Mouse (Mus musculus) spleen, postnatal 10 days (tissue): ENCODE data around the gene Metap2.
A peak's percentile ranks its signal among the peaks of the same experiment; 100 is the strongest.

Experiments used
- DNase-seq, 2 experiments: peaks; one replicate each; pipeline ENCODE4 v3.0.0; 2021 to 2022; ENCODE audit warnings: low spot score in 2 of 2

The Metap2 gene

GRCm38 (mm10) chr10:93911326-93911725, 14.4 kb upstream of the Metap2 start:
- no peak for DNase-seq

DNA sequence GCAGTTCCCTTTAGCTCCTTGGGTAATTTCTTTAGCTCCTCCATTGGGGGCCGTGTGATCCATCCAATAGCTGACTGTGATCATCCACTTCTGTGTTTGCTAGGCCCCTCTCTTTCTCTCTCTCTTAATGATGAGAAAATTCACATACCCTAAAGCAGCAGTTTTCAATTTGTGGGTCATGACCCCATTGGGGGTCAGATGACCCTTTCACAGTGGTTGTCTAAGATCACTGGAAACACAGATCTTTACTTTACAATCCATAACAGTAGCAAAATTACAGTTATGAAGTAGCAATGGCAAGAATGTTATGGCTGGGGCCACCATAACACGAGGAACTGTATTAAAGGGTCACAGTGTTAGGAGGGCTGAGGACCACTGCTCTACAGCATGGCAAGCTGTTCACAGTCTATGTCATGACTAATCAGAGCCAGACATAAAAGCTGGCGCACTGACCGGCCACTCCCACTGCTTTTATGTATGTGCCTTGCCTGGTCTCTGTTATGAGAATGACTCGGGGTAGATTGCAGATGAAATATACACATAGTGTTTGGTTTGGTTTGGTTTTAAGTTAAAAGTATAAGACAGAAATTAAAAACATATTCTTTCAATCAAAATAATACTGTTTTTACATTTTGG, 13.0 kb upstream of the Metap2 start:
- no peak for DNase-seq

DNA sequence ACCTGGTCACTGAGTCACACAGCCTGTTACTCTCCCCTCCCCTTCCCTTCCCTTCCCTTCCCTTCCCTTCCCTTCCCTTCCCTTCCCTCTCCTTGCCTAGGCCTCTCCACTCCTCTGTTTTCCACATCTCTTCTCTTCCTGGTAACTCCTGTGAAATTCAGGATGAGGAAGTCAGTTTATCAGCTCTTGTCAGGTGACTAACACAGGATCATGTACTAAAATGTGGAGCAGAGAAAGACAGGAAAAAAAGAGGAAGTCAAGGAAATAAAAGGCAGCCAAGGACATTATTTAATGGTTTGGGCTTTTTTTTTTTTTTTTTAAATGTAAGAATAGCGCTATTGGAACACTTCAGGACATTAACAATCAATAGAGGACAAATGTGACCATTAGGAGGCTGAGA, 12.1 kb upstream of the Metap2 start:
- no peak for DNase-seq

GRCm38 (mm10) chr10:93908540-93908939, 11.6 kb upstream of the Metap2 start:
- DNase-seq, result no peak

GRCm38 (mm10) chr10:93907376-93907775, 10.5 kb upstream of the Metap2 start:
- DNase-seq, result no peak

GRCm38 (mm10) chr10:93899907-93900306, 3.0 kb upstream of the Metap2 start:
- DNase-seq, result no peak

DNA sequence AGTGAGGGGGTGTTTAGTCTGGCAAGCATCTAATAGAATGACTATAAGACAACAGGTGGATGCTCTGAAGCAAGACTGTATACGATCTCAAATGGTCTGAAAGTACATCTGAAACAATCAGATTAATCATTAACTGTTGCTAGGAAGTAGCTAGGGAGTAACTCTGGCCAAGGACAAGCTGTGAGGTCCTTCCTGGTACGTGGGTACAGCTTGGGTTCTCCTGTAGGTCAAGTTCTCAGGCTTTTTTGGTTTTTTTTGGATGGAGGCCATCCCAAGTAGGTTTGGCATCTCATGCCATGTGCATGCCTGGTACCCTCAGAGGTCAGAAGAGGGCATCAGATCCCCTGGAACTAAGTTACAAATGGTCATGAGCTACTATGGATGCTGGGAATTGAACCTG, 2.4 kb upstream of the Metap2 start:
- no peak for DNase-seq

DNA sequence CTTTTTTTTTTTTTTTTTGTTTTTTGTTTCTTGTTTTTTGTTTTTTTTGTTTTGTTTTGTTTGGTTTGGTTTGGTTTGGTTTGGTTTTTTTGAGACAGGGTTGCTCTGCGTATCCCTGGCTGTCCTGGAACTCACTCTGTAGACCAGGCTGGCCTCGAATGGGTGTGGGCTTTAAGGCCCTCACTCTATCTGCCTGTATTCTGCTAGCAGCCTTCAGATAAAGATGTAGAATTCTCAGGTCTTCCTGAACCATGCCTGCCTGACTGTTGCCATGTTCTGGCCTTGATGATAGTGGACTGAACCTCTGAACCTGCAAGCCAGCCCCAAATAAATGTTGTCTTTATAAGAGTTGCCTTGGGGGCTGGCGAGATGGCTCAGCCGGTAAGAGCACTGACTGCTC, 4.3 kb downstream of the Metap2 start:
- DNase-seq, result no peak

DNA sequence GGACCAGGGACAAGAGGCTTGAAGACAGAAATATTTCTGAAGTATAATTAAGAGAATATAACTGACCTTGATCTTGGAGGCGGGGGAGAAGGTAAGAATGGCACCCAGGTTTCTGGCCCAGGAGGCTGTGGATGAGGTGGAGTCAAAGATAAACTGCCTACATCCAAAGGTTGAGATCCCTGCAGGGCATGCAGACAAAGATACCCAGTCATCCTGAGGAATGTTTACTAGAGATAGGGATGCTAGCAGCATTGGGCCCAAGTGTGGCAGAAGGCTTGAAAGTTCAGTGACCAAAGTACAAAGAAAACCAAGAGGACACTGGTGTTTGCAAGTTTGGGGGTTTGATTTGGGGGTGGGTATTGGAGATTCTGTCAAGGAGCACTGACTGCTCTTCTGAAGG, 5.9 kb downstream of the Metap2 start:
- DNase-seq, result peak; percentile 52 to 61

DNA sequence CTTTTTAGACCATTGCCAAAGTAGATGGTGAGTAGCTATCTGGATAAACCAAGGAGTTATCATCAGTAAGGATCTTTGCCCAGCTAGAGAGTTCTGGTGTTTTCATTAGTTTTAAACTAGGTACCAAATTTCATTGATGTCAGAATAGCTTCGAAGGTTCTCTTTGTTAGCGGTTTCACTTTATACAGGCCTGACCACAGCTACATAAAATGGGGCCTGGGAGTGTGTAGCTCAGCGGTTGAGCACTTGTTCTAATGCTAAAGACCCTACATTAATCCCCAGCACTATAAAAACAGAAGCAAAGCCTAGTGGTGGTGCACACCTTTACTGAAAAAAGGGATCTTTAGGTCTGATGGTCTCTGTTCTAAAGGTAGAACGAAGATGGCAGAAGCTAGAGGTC, 6.3 kb downstream of the Metap2 start:
- DNase-seq, result no peak

DNA sequence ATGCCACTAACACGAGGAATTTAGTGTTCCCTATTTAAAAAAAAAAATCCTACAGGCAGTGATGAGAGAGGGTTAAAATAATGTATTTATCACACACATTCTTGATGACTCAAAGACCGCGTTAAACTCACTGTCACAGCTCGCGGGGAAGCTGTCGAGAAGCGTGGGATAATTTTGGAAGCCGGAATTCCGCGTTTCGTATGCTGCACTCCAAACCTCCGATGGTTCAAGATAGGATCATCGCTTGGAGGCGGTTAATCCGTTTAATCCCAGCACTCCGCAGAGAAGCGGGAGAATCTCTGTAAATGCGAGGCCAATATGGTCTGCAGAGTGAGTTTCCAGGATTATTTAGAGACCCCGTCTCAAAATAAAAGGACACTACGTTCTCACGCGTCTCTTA, 6.9 kb downstream of the Metap2 start:
- peak; percentile 42 to 50 for DNase-seq

DNA sequence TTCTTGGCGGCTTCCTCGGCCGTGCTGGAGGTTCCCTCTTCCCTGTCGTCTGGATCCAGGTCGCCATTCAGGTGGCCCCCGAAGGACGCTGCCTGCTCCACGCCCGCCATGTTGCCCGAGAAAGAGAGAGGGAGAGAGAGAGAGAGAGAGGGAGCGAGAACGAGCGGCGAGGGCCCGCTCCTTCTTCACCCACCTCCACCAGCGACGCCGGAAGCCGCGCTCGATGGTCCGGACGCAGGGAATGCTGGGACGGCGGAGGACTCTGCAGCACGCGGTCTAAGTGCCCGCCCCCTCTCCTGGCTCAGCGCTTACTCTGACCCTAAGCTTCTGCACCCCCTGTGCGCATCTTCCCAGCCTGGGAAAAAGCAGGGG, 7.3 kb downstream of the Metap2 start:
- peak in 1 of 2 experiments; percentile 92 for DNase-seq

GRCm38 (mm10) chr10:93888935-93889578, 7.8 kb downstream of the Metap2 start:
- peak; percentile 55 to 83 for DNase-seq

GRCm38 (mm10) chr10:93888590-93888934, 8.3 kb downstream of the Metap2 start:
- no peak for DNase-seq

DNA sequence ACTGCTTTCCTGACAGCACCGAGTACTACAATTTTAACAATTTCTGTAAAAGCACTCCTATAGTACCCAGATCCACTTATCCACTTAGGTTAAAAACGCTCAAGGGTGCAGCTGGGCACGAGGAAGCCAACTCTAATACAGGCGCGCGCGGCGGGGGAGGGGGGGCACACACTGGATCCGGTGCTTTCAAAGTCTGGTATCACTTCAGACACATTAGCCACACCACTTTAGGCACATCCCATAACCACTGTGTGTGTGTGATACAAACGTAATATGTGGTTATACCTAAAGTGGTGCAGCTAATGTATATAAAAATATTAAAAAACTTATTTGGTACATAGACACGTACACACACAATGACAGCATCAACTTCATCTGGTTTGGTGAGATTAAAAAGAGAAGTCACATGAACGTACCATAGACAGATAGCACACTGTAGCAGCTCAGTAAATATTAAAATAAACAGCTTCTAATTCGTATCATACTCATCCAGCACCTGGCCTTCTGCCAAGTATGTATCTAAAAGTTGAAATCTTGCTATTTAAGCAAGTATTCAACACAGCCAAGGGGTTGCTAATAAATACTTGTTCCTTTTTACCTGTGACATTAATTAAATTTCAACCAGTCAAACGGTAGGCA, 10.9 kb downstream of the Metap2 start:
- DNase-seq, result peak; percentile 49 to 80

DNA sequence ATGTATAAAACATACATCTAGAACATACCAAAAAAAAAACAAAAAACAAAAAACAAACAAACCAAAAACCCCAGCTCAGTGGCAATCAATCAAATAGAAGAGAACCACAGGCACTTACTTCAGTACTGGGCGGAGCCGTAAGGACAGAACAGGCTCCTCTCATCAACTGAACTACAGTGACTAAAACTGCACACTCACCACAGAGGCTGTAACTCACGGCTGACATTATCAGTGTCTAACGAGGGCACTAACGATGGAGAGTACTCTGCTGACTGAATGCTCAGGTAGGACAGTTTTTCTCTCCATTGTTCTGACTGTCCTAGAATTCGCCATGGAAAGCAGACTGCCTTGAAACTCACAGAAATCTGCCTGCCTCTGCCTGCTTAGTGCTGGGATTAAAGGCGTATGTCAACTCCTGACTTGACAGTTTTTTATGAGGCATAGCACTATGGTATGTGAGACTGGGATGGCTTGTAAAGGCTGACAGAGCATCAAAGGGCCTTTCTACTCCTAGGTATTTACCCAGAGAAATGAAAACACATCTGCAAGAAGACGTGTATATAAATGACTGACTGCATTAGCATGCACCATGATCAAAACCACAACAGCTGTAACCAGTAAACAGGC, 14.0 kb downstream of the Metap2 start:
- peak; percentile 44 to 52 for DNase-seq

- no peak for DNase-seq
Measured at GRCm38 (mm10) chr10:93881918-93882317, 15.0 kb downstream of the Metap2 start.

DNA sequence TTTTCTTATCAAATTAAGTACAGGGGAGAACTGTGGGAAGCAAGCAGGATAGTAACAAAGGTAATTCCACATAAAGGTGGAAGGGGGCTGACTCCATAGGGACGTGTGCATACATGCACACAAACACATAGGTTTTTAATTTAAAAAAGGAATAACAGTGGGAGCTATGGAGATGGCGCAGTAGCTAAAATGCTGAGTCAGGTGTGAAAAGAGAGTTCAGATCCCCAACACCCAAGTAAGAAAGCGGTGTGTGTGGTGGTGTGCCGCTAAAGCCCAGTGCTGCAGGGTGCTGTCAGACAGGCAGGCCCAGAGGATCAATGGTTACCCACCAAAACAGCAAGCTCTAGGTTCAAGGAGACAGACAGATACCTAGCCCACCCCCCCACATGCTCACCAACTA, 18.2 kb downstream of the Metap2 start:
- DNase-seq, result no peak

DNA sequence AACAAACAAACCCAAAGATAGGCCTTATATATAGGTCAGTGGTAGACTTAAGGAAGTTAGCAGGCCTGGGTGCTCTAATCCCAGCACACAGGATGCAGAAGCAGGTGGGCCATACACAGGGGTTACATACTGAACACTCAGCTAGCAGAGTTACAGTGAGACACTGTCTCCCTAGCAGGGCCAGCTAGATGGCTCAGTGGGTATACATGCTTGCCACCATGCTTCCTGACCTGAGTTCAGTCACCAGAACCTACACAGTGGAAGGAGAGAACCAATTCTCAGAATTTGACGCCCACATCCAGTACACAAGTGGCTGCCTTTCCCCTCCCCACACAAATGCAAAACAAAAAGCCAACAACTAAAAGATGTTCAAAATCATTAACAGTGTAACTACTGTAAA, 20.1 kb downstream of the Metap2 start:
- DNase-seq, result no peak

- no peak for DNase-seq
Measured at GRCm38 (mm10) chr10:93868886-93869285, 28.0 kb downstream of the Metap2 start.

- no peak for DNase-seq
Measured at GRCm38 (mm10) chr10:93868401-93868800, 28.5 kb downstream of the Metap2 start.

DNA sequence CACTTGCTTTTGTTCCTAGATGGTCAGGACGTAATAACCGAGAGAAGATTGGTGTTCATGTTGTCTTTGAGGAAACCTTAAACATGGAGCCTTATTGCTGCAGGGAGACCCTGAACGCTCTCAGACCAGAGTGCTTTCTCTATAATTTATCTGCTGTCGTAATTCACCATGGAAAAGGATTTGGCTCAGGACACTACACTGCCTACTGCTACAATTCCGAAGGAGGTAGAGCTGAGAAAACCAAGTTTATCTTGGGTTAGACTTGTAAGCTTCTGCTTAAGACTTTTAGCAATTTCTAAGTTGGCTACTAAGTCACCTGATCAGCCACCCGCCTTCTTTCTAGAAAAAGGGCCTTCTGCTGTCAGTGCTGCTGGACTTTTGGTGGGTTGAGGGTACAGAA, 40.8 kb downstream of the Metap2 start:
- no peak for DNase-seq

GRCm38 (mm10) chr10:93855126-93855525, 41.8 kb downstream of the Metap2 start:
- DNase-seq, result no peak
